Mouse (Mus musculus): ENCODE results near the gene Med4.
"Not testable (repeated sequence)": the region's sequence is repeated elsewhere in the genome, so short reads cannot be mapped to it uniquely, and the experiment has no call there.

Gene Med4

DNA sequence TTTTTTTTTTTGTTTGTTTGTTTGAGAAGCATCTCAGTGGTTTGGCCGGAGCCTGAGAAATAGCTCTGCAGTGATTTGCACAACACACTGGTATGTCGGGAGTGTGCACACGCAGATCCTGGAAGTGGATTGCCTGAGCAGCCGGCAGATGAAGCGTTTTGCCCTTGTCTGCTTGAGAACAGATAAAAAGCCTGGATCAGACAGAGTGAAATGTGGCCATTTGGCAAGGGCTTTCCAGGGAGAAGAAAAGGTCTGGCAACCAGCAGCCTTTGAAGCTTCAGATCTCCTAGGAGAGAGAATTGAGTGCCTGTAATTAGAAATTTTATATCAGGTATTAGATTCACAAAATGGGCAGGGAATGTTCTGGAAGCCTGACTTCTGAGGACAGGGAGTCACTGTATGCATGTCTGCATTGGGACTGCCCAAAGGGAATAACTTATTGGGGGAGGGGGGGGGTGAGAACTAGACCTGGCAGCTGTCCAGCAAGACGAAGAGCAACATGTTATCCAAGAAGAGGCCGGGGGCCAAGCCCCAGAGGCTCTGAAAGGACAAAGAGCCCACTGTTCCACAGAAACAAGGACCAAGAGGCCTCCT is 7.1 kb upstream of the Med4 start:
- no peak for DNase-seq (ENCODE audit: low spot score)

DNA sequence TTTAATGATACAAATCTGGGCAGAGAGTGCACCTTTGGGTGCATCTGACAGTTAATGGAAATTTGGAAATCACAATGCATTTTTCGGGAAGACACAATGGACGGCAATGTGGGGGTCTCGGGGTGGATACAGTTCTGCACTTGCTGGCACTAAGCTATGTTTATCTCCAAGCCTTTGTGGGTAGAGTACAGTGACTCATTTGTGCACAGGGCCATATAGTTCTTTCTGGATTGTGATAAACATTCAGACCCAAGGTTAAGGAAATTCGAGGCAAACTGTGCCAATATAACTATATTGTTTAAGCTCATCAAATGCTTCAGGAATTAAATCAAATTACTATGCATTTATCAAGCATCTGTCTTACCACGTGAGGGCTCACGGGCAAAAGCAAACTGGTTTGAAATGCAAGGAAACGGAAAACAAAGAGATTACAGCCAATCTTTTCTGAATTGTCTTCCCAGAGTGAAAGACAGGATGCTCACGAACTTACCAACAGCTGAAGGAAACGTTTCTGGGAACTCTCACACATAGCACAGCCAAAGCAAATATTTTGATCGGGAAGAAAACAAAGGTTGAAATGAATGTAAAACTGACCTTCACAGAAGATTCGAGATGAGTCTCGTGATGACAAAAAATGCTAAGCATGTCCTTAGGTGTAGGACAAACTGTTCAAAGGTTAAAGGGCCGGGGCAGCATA is 6.4 kb upstream of the Med4 start:
- no peak for DNase-seq (ENCODE audit: low spot score)

DNA sequence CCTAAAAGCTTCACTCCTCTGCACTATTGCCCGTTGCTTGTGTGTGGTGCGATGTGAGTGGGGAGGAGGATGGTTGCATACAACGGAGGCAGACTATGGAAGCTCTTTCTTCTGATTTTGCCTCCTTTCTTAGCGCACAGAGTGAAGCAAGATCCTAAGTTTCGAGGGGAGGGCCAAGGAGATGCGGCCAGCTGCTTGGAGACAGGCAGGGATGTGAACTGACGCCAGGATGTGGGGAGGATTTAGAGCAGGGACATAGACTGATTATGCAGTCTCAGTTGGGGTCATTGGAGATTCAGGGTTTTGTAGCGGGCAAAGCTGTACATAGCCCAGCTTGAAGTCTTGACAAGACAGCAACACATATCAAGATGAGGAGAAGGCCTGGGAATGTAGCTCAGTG is 3.5 kb upstream of the Med4 start:
- DNase-seq (ENCODE audit: low spot score): no peak

DNA sequence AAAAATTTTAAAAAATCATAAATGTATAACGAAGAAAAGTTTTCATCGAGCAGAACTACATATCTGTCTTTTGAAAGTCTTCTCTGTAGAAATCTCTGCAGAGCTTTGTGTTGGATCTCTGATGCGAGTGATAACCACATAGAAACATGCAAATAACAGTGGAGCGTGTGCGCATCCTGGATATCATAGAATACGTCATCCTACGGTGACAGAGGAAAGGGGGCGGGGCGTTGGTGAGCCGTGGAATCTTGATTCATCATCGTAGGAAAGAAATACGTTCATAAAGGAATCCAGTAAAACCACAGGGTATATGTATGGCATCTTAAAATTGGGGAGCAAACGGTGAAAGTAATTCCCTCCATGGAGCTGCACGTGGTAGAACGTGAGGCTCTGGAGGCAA is 2.6 kb upstream of the Med4 start:
- no peak for DNase-seq (ENCODE audit: low spot score)

DNA sequence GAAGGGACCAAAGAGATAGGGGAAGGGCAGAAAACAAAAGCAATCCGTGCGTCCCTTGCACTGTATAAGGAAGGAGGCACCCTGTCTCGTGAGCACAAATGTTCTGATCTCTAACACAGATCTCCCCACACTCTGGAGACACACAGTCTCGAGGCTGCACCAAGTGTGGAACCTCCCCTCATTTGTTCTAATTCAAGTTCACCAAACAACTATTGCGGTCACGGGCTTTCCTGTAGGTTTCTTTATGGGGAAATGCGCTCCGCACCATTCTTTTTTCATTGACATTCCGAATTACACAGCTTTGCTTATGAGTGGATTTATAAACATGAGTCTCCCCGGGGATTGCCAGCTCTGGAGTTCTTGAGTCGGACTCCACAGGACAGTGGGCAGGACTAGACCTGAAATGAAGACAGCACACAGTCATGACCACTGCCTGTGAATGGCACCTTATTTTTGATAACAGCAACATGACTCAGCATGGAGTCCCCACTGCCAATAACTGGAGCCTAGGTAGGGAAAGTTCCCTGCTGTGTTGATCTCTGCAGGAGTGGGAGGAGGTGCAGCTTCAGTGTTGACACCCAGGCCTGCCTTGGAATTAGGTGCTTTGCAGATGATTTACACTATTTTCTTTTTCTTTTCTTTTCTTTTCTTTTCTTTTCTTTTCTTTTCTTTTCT is 2.0 kb upstream of the Med4 start:
- DNase-seq (ENCODE audit: low spot score): no peak

DNA sequence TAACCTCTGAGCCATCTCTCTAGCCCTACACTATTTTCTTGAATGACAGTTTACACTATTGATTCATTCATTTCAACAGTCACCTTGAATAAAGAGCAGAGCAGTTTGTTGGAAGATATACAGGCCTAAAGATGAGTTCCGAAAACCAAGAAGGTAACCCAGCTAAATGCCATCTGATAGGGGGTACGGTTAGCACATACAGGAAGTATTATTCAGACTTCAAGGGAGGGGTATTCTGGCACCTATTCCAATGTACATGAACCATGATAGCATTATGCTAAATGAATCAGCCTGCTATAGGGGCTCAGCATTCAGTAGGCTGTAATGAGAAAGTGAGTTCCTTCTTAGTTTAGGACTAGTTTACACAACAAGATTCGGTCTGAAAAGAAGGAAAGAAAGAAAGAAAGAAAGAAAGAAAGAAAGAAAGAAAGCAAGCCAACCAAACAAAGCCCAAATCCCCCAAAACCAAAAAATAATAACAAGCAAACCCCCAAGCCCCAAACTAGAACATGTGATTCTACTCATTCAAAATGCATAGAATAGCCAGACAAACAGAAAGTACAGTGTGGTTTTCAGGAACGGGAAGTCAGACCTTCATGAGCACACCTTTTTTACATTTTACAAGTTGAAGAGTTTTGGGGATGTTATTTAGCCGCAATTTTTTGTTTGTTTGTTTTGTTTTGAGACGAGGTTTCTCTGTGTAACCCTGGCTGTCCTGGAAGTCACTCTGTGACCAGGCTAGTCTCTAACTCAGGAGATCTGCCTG is 1.0 kb upstream of the Med4 start:
- no peak for DNase-seq (ENCODE audit: low spot score)

DNA sequence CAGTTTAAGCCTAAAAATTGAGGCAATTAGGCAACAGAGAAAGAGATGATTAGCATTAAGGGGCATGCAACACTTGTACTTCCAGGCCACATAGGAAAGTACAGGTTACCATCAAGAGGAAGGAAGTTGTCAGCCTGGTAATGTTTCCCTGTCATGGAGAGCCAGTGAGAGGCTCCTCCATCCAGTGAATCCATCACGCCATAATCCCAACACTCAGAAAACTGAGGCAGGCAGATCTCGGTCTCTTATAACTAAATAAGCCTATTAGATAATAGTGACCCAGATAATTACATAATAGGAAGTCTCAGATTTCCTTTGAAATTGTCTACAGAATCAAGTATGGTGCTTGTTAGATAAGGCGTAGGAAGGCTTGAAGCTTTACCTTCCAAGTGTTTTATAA is 14.3 kb downstream of the Med4 start:
- no peak for DNase-seq (ENCODE audit: low spot score)

DNA sequence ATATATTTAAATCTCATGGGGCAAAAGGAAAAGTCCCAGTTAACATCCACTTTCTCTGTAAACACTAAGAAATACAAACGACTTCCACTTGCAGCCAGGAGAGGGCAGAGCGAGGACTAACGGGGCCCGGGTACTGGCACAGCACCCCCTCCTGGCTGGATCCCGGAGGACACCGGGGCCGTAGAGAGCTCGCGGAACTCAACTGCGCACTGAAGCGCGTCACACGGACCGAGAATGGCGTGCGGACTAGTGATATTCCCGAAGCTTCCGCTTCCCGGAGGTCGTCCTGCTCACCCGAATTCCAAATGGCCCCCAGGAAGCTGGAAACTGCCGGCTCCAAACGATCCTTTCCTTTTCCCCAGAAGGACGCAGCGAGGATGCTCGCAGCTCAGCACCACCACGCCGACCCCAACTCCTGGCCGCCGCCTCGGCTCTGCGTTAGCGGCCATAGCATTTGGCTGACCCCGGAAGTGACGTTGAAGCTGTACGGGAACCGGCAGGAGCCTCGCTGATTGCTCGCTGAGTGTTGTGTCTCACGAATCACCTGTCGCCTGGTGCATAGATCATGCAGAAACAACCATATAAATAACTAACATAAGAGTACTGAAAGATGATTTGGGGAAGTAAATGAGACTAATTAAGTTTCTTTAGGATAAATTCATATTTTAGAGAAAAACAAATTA is 15.1 kb downstream of the Med4 start, which contains the start of gene Sucla2:
Sucla2 (plus strand) TSS at position 554 of the 683 bp plus-strand sequence.
- peak; percentile 94 for DNase-seq (ENCODE audit: low spot score)

DNA sequence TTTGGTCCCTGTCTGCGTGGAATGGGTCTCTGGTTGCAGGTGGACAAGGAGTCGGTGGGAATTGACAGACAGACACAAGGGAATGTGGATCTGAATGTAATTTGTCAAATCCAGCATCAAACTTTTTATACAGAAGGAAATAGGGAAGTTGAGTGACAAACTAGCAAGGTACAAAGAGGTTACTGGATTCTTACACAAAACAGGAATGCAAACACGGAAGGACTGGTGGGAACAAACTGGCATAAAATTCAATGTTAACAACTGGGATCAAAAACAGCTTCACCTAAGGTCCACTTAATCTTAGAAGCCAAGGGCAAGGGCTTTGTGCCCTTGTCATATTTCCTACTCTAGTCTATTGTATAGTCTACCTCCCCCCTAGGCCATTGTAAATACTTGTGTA is 18.8 kb downstream of the Med4 start:
- DNase-seq (ENCODE audit: low spot score): not testable (repeated sequence)

DNA sequence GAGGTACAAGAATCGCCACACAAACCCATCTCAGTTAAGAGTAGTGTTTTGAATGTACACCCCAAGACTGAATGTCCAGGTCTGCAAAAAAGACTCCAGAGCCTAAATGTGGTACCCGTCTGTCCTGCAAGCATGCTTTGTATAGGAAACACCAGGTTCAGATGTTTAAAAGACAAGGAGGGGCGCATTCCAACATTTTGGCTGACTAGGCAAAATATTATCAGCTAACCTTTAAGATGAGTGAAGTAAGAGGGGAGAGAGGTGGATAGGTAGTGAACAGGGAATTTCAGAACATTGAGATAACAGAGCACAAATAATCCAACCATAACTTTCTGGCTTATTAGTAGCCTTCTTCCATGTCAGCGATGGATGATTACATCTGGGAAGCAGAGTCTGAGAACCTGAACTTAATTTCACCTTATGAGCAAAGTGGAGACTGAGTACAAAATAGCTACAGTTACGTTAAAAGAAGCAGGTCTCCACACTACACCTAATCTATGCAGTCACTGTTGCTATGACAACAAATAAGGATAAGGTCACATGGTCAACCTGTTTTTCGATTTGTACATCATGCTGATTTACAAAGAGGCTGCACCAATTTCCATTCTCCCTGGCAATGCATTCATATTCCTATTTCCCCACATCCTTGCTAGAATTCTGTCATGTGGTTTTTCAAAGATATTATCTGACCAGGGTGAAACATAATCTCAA is 24.1 kb downstream of the Med4 start:
- DNase-seq (ENCODE audit: low spot score): no peak

DNA sequence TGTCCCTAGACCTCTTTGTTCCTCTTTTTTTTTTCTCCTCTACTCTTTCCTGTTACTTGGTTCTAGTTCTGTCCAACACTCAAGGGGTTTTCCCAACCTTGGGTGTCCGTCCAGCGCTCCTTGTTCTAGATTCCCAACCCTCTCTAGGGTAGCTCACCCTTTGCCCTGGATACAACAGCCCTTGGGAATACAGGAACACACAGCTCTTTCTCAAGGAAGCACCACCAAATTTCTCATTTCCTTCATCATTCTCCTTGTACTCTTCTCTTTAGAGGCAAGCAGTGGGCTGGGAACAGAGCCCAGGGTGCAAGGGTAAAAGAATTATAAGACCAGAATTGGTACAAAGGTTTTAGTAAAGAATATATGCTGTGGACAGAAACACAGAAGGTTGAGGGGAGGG is 25.8 kb downstream of the Med4 start:
- DNase-seq (ENCODE audit: low spot score): no peak

DNA sequence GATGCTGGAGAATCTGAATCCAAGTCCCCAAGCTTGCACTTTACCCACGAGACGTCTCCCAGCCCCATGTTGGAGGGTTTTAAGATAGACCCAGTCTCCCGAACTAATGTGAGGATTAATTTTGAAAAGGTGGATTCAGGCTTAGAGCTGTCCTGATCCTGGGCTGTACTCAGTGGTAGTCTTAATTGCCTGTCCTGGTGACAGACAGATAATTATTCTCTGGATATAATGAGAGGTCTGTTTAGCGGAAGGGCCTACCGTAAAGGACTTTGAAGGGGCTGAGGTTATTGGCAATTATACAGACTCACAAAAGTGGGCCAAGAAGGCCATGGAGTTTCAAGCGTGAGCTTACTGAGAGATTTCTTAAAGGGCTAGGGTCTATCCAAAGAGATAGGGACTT is 34.0 kb downstream of the Med4 start:
- no peak for DNase-seq (ENCODE audit: low spot score)

DNA sequence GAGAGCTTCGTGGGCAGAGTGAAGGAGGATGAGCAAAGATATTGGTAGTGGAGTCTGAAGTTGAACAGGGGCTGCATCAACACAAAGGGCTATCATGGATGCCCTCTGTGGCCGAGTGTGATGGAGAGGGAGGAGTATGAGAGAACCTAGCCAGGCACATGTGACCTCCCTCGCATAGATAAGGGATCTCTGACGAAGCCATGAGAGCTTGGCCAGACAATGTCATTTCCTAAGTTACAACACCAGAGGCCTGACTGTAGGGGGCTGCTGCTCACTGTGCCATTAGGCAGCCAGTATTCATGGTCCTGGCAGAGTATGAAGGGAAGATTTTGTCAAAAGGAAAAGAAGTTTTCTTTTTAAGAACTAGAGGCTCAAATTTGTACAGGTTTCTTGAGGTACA is 37.2 kb downstream of the Med4 start:
- DNase-seq (ENCODE audit: low spot score): no peak

DNA sequence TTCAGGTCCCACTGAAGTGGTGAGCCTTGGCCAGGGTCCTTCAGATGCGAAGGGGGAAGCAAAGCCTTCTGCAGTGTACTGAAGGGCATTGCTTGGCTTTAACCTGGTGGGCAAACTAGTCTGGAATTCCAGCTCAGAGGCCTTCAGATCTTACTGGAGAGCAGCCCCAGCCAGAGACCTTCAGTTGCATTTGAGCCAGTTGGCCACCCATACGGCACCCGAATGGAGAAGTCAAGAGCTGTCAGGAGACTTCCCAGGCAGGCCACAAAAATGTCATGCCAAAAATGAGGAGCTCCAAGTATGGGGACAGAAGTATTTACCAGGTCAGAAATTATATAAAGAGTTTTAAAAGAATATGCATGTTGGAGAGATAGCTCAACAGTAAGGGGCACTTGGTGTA is 38.2 kb downstream of the Med4 start, which contains the start of gene Nudt15:
Nudt15 (minus strand) TSS at position 192 of the 400 bp plus-strand sequence.
- no peak for DNase-seq (ENCODE audit: low spot score)

DNA sequence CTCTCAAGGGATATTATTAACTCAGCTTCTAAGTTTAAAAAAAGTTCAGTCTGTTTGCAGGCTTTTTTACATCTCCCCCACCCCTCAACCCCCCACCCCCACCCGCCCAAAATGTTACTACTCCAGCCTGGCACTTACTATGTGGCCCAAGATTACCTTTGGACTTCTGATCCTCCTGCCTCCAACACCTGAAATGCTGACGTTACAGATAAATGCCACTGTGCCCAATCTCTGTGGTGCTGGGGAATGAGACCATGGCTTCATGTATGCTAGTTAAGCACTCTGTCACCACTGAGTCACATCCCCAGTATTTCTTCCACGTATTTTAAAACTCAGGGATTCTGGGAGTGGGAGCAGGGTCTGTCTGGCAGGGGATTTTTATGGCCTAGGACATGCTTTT is 40.5 kb downstream of the Med4 start:
- no peak for DNase-seq (ENCODE audit: low spot score)

DNA sequence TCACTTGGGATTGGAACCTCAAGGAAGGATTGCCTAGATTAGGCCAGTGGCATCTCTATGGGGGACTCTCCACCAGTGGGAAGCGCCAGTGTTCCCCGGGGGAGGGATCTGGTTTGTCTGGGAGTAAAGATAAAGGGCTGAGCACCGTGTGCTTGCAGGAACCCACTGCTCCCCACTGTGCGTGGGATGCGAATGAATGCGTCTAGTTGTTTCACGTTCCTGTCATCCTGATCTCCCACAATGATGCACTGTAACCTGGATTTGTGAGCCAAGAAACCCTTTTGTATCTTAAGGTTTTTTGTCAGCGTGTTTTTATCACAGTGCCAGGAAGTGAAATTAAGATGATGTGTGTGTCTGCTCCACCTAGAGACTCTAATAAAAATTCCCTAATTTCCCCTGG is 40.9 kb downstream of the Med4 start:
- no peak for DNase-seq (ENCODE audit: low spot score)

DNA sequence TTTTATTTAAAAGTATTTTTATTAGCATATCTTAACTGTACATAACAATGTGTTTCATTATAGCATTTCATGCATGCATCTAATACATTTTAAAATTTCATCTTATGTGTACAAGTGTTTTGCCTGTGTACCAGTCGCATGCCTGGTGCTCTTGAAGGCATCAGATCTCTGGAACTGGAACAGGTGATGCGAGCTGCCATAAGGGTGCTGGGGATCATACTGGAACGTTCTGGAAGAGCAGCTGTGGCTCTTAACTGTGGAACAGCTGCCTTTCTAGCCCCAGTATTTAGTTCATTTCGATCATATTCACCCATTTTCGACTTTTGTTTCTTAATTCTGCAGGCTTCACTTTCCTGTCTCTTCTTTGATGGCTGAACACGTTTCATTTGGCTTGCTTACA is 41.3 kb downstream of the Med4 start:
- DNase-seq (ENCODE audit: low spot score): no peak

DNA sequence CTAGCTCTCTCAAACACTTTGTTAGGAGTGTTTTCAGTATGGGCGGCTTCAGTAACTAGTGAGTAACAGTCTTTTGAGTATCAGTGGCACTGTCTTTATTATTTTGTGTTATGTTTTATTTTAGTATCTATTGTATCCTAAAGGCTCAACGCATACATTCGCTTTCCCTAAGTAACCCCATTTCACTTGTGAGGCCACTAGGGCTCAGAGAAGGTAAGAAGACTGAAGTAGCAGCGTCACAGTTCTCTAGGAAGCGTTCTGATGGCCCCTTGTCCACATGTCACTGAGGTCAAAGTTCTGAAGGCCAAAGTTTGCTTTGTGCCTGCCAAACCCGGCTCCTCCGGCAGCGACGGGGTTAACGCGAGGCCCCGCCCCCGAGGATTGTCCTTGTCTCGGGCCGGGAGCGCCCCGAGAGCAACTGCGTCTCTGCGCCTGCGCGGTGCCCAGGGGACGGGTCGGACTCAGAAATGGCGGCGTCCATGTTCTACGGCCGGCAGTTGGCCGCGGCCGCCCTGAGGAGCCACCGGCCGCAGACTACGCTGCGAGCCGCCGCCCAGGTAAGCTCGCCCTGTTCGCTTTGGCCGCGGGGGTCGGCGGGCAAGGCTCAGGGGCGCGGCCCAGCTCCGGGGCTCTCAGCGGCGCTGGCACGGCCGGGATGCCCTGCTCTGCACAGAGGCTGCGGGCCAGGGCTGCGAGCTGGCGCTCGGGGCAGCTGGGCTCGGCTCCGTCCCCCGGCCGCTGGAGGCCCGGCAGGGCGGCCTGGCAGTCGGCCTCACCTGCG is 42.7 kb downstream of the Med4 start:
- peak; percentile 96 for DNase-seq (ENCODE audit: low spot score)

DNA sequence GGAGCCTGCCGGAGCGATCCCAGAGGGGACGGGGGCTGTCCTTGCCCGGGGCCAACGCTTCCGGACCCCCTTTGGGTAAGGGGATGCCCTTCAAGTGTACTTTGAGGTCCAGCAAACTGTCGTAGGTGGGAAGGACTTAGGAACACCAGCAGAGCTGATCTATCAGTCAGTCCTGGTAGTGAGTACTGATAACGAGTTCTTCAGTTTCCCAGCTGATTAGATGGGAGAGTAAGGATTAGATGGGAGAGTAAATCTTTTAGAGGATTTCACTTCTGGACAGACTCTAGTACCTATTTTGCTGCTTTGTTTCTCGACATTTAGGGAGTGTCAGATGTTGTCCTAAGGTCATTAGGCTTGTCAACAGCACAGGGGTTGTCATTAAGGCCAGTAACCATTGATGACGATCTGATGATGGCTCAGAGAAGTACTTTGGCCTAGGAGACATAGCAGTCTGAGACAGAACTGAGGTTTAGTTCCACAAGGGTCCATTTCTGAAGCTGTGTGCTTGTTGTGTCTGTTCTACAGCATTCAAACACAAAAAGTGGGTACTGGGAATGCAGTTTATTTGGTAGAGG is 43.4 kb downstream of the Med4 start:
- DNase-seq (ENCODE audit: low spot score): no peak
